Mouse (Mus musculus) liver, embryonic 13.5 days (tissue): ENCODE data around the gene Mylk. TPM values are rescaled to one million over a fixed set of nuclear protein-coding genes. Genes with fewer than 3 reads are reported as not detected.

Experiments used
- ATAC-seq: fragments of 200-750 bp; cut with Nextera tagmentation; 2 replicates; pipeline ENCODE4 v1.8.0; 2017; ENCODE audit warnings: low read depth, mild to moderate bottlenecking, moderate number of reproducible peaks, moderate library complexity
- DNase-seq: peaks from one replicate; pipeline ENCODE4 v3.0.0; 2022
- H3K27ac ChIP-seq: fragments of 300-500 bp; sonication (generic); 2 replicates; pipeline ENCODE4 v1.5.1; 2015; ENCODE audit warnings: moderate library complexity, mild to moderate bottlenecking, inconsistent platforms
- H3K27me3 ChIP-seq: fragments of 300-500 bp; sonication (generic); 2 replicates; pipeline ENCODE4 v1.6.1; 2015; ENCODE audit warnings: mild to moderate bottlenecking, inconsistent platforms
- H3K36me3 ChIP-seq: fragments of 300-500 bp; sonication (generic); 2 replicates; pipeline ENCODE4 v1.6.1; 2015; ENCODE audit warnings: mild to moderate bottlenecking, inconsistent platforms
- H3K4me1 ChIP-seq: fragments of 300-500 bp; sonication (generic); replicated peaks from 2 replicates; pipeline ENCODE4 v1.6.1; 2015; ENCODE audit warnings: inconsistent platforms
- H3K4me2 ChIP-seq: fragments of 300-500 bp; sonication (generic); 2 replicates; pipeline ENCODE4 v1.6.1; 2015; ENCODE audit warnings: inconsistent platforms, mild to moderate bottlenecking, moderate library complexity
- H3K4me3 ChIP-seq: fragments of 300-500 bp; sonication (generic); replicated peaks from 2 replicates; pipeline ENCODE4 v1.5.1; 2015; ENCODE audit warnings: mild to moderate bottlenecking, inconsistent platforms
- H3K9ac ChIP-seq: fragments of 300-500 bp; sonication (generic); 2 replicates; pipeline ENCODE4 v1.6.1; 2015; ENCODE audit warnings: mild to moderate bottlenecking, inconsistent platforms
- H3K9me3 ChIP-seq: fragments of 300-500 bp; sonication (generic); replicated peaks from 2 replicates; pipeline ENCODE4 v1.6.1; 2016; ENCODE audit warnings: inconsistent platforms
- WGBS: fragments of 180-500 bp; shearing (Covaris S2); methylation state at CpG from one replicate; pipeline ENCODE4 v1.1.7; 2015; ENCODE audit not compliant: insufficient replicate concordance; 5-methylcytosine and 5-hydroxymethylcytosine counted together
- polyA plus RNA-seq: library from polyadenylated mRNA; unstranded; fragments of >200 nt; fragmentation: Nextera tagmentation; extraction: Ambion mirVana; gene quantifications from 2 replicates; pipeline ENCODE4 v1.2.1, GENCODE M21; 2015

Gene Mylk
- polyA plus RNA-seq, 1 experiment from 2014 or later = 5.5 TPM

- Histone ChIP-seq H3K4me3 (no peak overlapping the region), H3K9ac (no peak overlapping the region), H3K27ac (no peak overlapping the region), H3K27me3 (0 out of 2 replicates have a peak, but pooled peaks cover 5% of the 10 kb centered on the region), H3K36me3 (no peaks in the 10 kb centered on the region), H3K4me1 (peaks cover 8% of the 10 kb centered on the region), H3K9me3 (no peaks in the 10 kb centered on the region), H3K4me2 (no peak overlapping the region)
- DNase-seq (no peak), ATAC-seq (no peak)
- WGBS = 16% methylated on average over 6 of the region's 6 CpGs
Observed at GRCm38 (mm10) chr16:34920182-34920581, 175.2 kb downstream of the Mylk start.

DNA sequence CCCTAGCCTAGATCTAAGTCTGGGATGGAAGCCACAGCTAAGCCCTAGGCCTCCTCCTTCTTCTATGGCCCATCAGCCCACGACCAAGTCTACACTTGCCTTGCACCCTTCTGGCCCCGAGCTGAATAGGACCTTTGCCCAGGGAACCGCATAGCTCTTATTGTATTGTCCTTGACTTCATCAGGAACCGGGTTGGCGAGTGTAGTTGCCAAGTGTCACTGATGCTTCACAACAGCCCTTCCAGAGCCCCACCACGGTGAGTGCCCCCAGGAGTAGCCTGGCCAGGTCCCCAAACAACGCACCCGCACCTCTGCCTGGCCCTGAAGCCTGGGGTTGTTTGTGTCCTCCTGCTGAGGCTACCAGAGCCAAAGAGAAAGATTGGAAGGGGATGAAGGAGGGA lies 175.9 kb downstream of the Mylk start:
- Histone ChIP-seq H3K27me3 (0 out of 2 replicates have a peak, but pooled peaks cover 5% of the 10 kb centered on the region), H3K4me1 (peaks cover 13% of the 10 kb centered on the region), H3K9ac (no peak overlapping the region), H3K9me3 (no peaks in the 10 kb centered on the region), H3K4me2 (no peak overlapping the region), H3K4me3 (no peak overlapping the region), H3K36me3 (no peaks in the 10 kb centered on the region), H3K27ac (no peak overlapping the region)
- no peak for DNase-seq
- WGBS = 60% methylated on average over 8 of the region's 8 CpGs
- no peak for ATAC-seq

- Histone ChIP-seq H3K4me3 (no peak overlapping the region), H3K27me3 (0 out of 2 replicates have a peak, but pooled peaks cover 5% of the 10 kb centered on the region), H3K4me1 (peaks cover 17% of the 10 kb centered on the region)
Observed at GRCm38 (mm10) chr16:34921319-34921718, 176.3 kb downstream of the Mylk start.

DNA sequence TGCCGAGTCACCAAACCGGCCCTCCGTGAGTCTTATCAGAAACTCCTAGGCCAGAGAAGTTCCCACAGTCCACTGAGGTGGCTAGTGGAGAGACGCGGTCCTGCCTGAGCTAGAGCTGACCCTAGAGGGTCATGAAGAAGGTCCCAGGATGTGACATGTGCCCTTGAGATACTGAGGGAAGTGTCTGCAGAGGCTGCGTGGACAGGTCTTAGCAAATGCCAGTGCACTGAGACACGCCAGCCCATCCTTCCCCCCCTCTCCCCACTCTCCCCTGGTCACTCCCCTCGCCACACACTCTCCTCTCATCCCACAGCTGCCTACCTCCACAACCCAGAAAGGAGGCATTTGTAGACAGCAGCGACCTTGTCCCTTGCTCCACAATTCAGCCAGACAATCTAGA lies 178.6 kb downstream of the Mylk start:
- Histone ChIP-seq H3K9me3 (no peaks in the 10 kb centered on the region), H3K4me1 (peaks cover 27% of the 10 kb centered on the region), H3K27me3 (0 out of 2 replicates have a peak, but pooled peaks cover 5% of the 10 kb centered on the region), H3K4me3 (no peak overlapping the region), H3K27ac (no peak overlapping the region), H3K4me2 (no peak overlapping the region), H3K9ac (no peak overlapping the region), H3K36me3 (no peaks in the 10 kb centered on the region)
- DNase-seq (no peak), ATAC-seq (no peak)
- WGBS = 60% methylated on average over 9 of the region's 9 CpGs

More at GRCm38 (mm10) chr16:34921319-34921718, 176.3 kb downstream of the Mylk start:
- WGBS = 57% methylated on average over 10 of the region's 10 CpGs
- no peak for DNase-seq
- Histone ChIP-seq H3K36me3 (no peaks in the 10 kb centered on the region), H3K9me3 (no peaks in the 10 kb centered on the region), H3K9ac (no peak overlapping the region), H3K4me2 (0 out of 2 replicates have a peak overlapping the region, but pooled peaks have one; percentile 26), H3K27ac (no peak overlapping the region)
- ATAC-seq = no peak

GRCm38 (mm10) chr16:34924324-34924723 lies 179.3 kb downstream of the Mylk start:
- H3K27me3 ChIP-seq = 0 out of 2 replicates have a peak, but pooled peaks cover 5% of the 10 kb centered on the region
- WGBS = 58% methylated on average over 5 of the region's 5 CpGs
- DNase-seq (no peak), ATAC-seq (no peak)
- H3K4me1 ChIP-seq = peaks cover 27% of the 10 kb centered on the region
- no peak overlapping the region for H3K27ac ChIP-seq
- H3K9ac ChIP-seq = no peak overlapping the region
- H3K36me3 ChIP-seq = no peaks in the 10 kb centered on the region
- no peaks in the 10 kb centered on the region for H3K9me3 ChIP-seq
- no peak overlapping the region for H3K4me3 ChIP-seq
- H3K4me2 ChIP-seq = no peak overlapping the region

- no peak overlapping the region for H3K9ac ChIP-seq
- H3K36me3 ChIP-seq = no peaks in the 10 kb centered on the region
- H3K4me1 ChIP-seq = peaks cover 27% of the 10 kb centered on the region
- H3K9me3 ChIP-seq = no peaks in the 10 kb centered on the region
- no peak overlapping the region for H3K4me2 ChIP-seq
- 0 out of 2 replicates have a peak, but pooled peaks cover 5% of the 10 kb centered on the region for H3K27me3 ChIP-seq
- 48% methylated on average over 6 of the region's 6 CpGs for WGBS
- DNase-seq = no peak
- ATAC-seq = no peak
- peak overlapping the region; percentile 19; the same call in 1 of the 2 replicates for H3K27ac ChIP-seq
- no peak overlapping the region for H3K4me3 ChIP-seq
Observed at GRCm38 (mm10) chr16:34924937-34925618, 180.1 kb downstream of the Mylk start.

DNA sequence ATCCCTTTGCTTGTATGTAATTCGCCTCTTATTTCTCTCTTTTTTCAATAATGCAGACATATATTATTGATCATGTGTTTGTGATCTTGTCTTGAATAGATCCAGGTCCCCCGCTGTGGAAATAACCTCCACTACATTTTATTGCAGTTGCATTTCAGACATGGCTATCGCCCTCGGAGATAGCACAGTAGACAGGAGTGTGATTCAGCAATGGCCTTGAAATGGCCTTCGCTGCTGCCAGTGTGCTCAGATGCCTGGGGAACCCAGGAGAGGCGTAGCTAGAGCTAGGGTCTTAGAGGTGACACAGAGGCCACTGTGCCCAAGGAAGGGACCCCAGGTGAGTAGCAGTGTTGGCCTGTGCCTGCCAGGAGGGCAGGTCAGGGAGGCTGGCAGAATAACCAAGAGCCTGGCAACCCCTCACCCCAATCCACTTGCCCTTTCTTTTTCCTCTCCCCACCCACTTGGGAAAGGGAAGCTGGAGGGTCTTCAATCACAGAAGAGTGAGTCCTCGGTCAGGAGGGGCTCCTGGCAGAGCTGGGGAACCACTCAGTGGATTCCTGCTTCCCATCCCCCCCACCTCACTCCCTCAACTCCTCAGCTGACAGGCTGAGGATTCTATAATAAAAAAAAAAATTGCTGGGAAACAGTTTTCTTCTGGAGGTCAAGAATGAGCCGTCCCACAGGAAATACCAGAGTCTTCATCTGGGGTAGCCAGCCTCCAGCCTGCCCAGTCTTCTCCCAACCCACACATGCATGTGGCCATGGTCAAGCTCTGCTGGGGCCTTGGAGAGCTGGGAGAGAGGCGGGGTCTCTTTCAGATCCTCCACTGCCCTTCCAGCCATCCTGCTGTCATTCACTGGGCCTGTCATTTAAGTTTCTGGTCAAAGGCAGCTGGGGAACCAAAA lies 181.8 kb downstream of the Mylk start:
- ATAC-seq (no peak), DNase-seq (no peak)
- Histone ChIP-seq H3K4me1 (peaks cover 34% of the 10 kb centered on the region), H3K4me2 (no peak overlapping the region), H3K4me3 (no peak overlapping the region), H3K27me3 (0 out of 2 replicates have a peak, but pooled peaks cover 5% of the 10 kb centered on the region), H3K9me3 (no peaks in the 10 kb centered on the region), H3K27ac (peak overlapping the region; percentile 40; the same call in 1 of the 2 replicates), H3K36me3 (no peaks in the 10 kb centered on the region), H3K9ac (no peak overlapping the region)
- 61% methylated on average over 9 of the region's 9 CpGs for WGBS

GRCm38 (mm10) chr16:34929686-34930085 lies 184.7 kb downstream of the Mylk start:
- Histone ChIP-seq H3K36me3 (no peaks in the 10 kb centered on the region), H3K27ac (no peak overlapping the region), H3K27me3 (no peaks in the 10 kb centered on the region), H3K9me3 (no peaks in the 10 kb centered on the region), H3K4me1 (peaks cover 57% of the 10 kb centered on the region), H3K4me3 (no peak overlapping the region), H3K9ac (no peak overlapping the region), H3K4me2 (no peak overlapping the region)
- no peak for ATAC-seq
- DNase-seq = no peak
- 45% methylated on average over 8 of the region's 8 CpGs for WGBS

- Histone ChIP-seq H3K4me3 (no peak overlapping the region), H3K9ac (no peak overlapping the region), H3K4me1 (peaks cover 53% of the 10 kb centered on the region), H3K9me3 (no peaks in the 10 kb centered on the region), H3K36me3 (no peaks in the 10 kb centered on the region), H3K4me2 (no peak overlapping the region), H3K27ac (no peak overlapping the region), H3K27me3 (no peaks in the 10 kb centered on the region)
- WGBS = 38% methylated on average over 7 of the region's 7 CpGs
- ATAC-seq = no peak
- DNase-seq = no peak
Observed at GRCm38 (mm10) chr16:34930110-34930509, 185.1 kb downstream of the Mylk start.

DNA sequence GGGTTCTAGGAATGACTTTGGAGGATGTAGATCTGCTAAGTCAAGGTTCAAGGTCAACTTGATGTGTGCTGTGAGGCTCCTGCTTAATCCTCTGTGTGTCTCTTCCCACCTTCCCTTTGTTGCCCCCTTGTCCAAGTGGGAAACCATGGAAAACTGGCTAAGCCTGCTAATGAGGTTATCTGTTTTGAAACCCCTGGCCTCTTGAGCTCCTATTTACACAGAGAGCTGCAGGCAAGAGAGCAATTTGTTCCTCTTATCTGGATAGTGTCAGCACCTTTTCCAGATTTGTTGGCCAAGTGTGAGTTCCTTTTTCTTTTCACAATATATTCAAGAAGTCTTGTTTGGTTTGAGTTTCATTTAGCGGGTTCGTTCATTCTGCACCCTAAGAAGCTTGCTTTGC lies 186.3 kb downstream of the Mylk start:
- ATAC-seq = no peak
- Histone ChIP-seq H3K9me3 (no peaks in the 10 kb centered on the region), H3K4me3 (no peak overlapping the region), H3K27ac (no peak overlapping the region), H3K4me2 (no peak overlapping the region), H3K9ac (no peak overlapping the region), H3K4me1 (peaks cover 52% of the 10 kb centered on the region), H3K36me3 (no peaks in the 10 kb centered on the region), H3K27me3 (no peaks in the 10 kb centered on the region)
- DNase-seq = no peak
- WGBS = 48% methylated on average over 2 of the region's 2 CpGs

DNA sequence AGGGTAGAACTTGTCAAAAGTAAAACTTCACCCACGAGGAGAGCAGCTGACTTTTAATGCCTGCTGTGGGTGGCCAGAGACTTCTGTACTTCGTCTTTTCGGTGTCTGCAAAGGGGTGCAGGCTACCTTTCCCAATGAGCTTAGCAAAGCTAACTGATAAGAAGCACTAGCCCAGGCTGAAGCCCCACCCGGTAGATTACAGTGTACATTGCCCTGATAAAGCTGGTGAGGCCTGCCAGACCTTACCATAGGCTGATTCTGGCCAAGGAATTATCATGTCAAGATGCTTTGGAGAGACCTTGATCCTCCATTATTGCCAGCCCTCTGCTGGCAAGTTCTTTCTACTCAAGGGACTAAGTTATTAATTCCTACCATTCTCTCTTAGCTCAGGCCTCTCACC lies 188.2 kb downstream of the Mylk start:
- no peak overlapping the region for H3K9ac ChIP-seq
- WGBS = 21% methylated on average over 4 of the region's 4 CpGs
- no peaks in the 10 kb centered on the region for H3K27me3 ChIP-seq
- no peak overlapping the region for H3K27ac ChIP-seq
- no peaks in the 10 kb centered on the region for H3K9me3 ChIP-seq
- H3K4me1 ChIP-seq = peaks cover 61% of the 10 kb centered on the region
- DNase-seq = peak; percentile 20
- no peaks in the 10 kb centered on the region for H3K36me3 ChIP-seq
- ATAC-seq = peak; percentile 82
- no peak overlapping the region for H3K4me2 ChIP-seq
- H3K4me3 ChIP-seq = no peak overlapping the region
